Mouse (Mus musculus): Measurements from ENCODE around the gene 2310034G01Rik. TPM values are rescaled to one million over a fixed set of nuclear protein-coding genes. Genes with fewer than 3 reads are reported as not detected.

2310034G01Rik gene
- polyA plus RNA-seq, 2 experiments: 0.17 to 0.74 TPM

DNA sequence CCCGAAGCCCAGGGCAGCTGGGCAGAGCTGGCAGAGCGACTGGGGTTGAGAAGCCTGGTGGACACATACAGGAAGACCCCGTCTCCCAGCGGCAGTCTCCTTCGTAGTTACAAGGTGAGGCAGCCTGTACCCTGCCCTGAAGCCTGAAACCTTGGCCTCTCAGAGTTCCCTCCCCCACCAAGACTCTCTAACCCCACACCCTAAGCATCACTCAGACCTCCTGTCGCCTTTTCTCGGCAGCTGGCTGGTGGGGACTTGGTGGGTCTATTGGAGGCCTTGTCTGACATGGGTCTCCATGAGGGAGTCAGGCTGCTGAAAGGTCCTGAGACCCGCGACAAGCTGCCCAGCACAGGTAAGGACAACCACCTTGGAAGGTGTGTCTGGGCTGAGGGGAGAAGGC lies 38.8 kb downstream of the 2310034G01Rik start:
- Histone ChIP-seq H3K9ac (replicated peaks) (no peak overlapping the region), H3K4me2 (ENCODE audit: low read depth) (no peak overlapping the region), H3K4me3 (ENCODE audit: insufficient read depth in 1 of 2, low read depth in 2 of 2, low read length in 2 of 2) (no peak overlapping the region), H3K27ac (no peak overlapping the region), H3K36me3 (replicated peaks; ENCODE audit: control insufficient read depth, insufficient read depth, low read depth) (no peaks in the 10 kb centered on the region), H3K9me3 (ENCODE audit: control insufficient read depth, low read length) (no peaks in the 10 kb centered on the region), H3K4me1 (replicated peaks; ENCODE audit: control insufficient read depth in 2 of 2, insufficient read depth in 2 of 2, low read length in 1 of 2) (peaks cover 32 to 33% of the 10 kb centered on the region in 2 experiments), H3K27me3 (ENCODE audit: control insufficient read depth, insufficient read depth, low read length) (peaks cover 6% of the 10 kb centered on the region)
- TF ChIP-seq EP300 (IDR thresholded peaks at IDR 0.05; ENCODE audit: low read depth): no peak
- TF ChIP-seq CTCF (IDR thresholded peaks at IDR 0.05; ENCODE audit: low read depth): no peak
- no peak for DNase-seq (ENCODE audit: low read depth in 3 of 3, low spot score in 3 of 3)
- ATAC-seq (ENCODE audit: insufficient read depth): no peak
- 86% methylated on average over 9 of the region's 9 CpGs for WGBS (ENCODE audit: insufficient replicate concordance)

- Histone ChIP-seq H3K4me2 (ENCODE audit: low read depth) (no peak overlapping the region), H3K9me3 (ENCODE audit: control insufficient read depth, low read length) (no peaks in the 10 kb centered on the region), H3K4me1 (replicated peaks; ENCODE audit: control insufficient read depth in 2 of 2, insufficient read depth in 2 of 2, low read length in 1 of 2) (peaks cover 28% of the 10 kb centered on the region in 2 experiments), H3K9ac (replicated peaks) (no peak overlapping the region), H3K4me3 (ENCODE audit: insufficient read depth in 1 of 2, low read depth in 2 of 2, low read length in 2 of 2) (no peak overlapping the region), H3K27ac (no peak overlapping the region), H3K27me3 (ENCODE audit: control insufficient read depth, insufficient read depth, low read length) (no peaks in the 10 kb centered on the region), H3K36me3 (replicated peaks; ENCODE audit: control insufficient read depth, insufficient read depth, low read depth) (no peaks in the 10 kb centered on the region)
- ATAC-seq (ENCODE audit: insufficient read depth) (no peak), DNase-seq (ENCODE audit: low read depth in 3 of 3, low spot score in 3 of 3) (no peak)
- 81% methylated on average over 12 of the region's 12 CpGs for WGBS (ENCODE audit: insufficient replicate concordance)
- no peak for TF ChIP-seq EP300 (IDR thresholded peaks at IDR 0.05; ENCODE audit: low read depth)
- TF ChIP-seq CTCF (IDR thresholded peaks at IDR 0.05; ENCODE audit: low read depth): no peak
Observed at GRCm38 (mm10) chr19:46310312-46310865, 39.7 kb downstream of the 2310034G01Rik start.

- H3K27ac ChIP-seq: no peak overlapping the region
- WGBS (ENCODE audit: insufficient replicate concordance): 77% methylated on average over 21 of the region's 21 CpGs
- no peaks in the 10 kb centered on the region for H3K27me3 ChIP-seq (ENCODE audit: control insufficient read depth, insufficient read depth, low read length)
- ATAC-seq (ENCODE audit: insufficient read depth) (no peak), DNase-seq (ENCODE audit: low read depth in 3 of 3, low spot score in 3 of 3) (no peak)
- no peaks in the 10 kb centered on the region for H3K36me3 ChIP-seq (replicated peaks; ENCODE audit: control insufficient read depth, insufficient read depth, low read depth)
- no peak overlapping the region for H3K9ac ChIP-seq (replicated peaks)
- no peaks in the 10 kb centered on the region for H3K9me3 ChIP-seq (ENCODE audit: control insufficient read depth, low read length)
- H3K4me2 ChIP-seq (ENCODE audit: low read depth): no peak overlapping the region
- no peak overlapping the region for H3K4me3 ChIP-seq (ENCODE audit: insufficient read depth in 1 of 2, low read depth in 2 of 2, low read length in 2 of 2)
- TF ChIP-seq CTCF (IDR thresholded peaks at IDR 0.05; ENCODE audit: low read depth) (no peak), EP300 (IDR thresholded peaks at IDR 0.05; ENCODE audit: low read depth) (no peak)
- H3K4me1 ChIP-seq (replicated peaks; ENCODE audit: control insufficient read depth in 2 of 2, insufficient read depth in 2 of 2, low read length in 1 of 2): peaks cover 21 to 24% of the 10 kb centered on the region in 2 experiments
Observed at GRCm38 (mm10) chr19:46309651-46310305, 40.3 kb downstream of the 2310034G01Rik start.

DNA sequence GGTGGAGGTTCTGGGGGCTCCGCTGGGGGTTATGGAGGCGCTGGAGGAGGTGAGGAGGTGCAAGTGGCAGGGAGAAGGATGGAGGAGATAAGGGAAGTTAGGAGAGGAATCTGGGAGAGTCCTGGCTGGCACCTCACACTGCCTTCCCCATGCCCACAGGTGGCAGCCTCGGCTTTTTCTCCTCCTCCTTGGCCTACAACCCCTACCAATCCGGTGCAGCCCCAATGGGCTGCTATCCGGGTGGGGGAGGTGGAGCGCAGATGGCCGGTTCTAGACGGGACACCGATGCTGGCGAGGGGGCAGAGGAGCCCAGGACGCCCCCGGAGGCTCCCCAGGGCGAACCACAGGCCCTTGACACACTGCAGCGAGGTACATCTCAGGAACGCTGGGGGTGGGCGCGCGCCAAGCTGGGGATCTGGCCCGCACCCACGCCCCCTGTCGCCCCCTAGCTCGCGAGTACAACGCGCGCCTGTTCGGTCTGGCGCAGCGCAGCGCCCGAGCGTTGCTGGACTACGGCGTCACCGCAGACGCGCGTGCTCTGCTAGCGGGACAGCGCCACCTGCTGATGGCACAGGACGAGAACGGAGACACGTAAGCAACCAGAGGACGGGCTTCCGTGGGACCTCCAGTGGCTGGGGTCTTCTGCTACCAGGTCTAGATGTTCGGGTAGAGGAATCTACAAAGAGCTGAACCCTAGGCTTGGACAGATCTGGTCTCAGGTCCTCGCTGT lies 41.2 kb downstream of the 2310034G01Rik start:
- H3K27ac ChIP-seq: no peak overlapping the region
- peak overlapping the region; percentile 73 for H3K4me2 ChIP-seq (ENCODE audit: low read depth)
- H3K4me3 ChIP-seq (ENCODE audit: insufficient read depth in 1 of 2, low read depth in 2 of 2, low read length in 2 of 2): peak overlapping the region; percentile 14 to 51; a peak in 3 of 4 replicates
- no peaks in the 10 kb centered on the region for H3K36me3 ChIP-seq (replicated peaks; ENCODE audit: control insufficient read depth, insufficient read depth, low read depth)
- no peaks in the 10 kb centered on the region for H3K27me3 ChIP-seq (ENCODE audit: control insufficient read depth, insufficient read depth, low read length)
- H3K9ac ChIP-seq (replicated peaks): peak overlapping the region; percentile 31
- H3K4me1 ChIP-seq (replicated peaks; ENCODE audit: control insufficient read depth in 2 of 2, insufficient read depth in 2 of 2, low read length in 1 of 2): peaks cover 12 to 16% of the 10 kb centered on the region in 2 experiments
- WGBS (ENCODE audit: insufficient replicate concordance): 2% methylated on average over 47 of the region's 47 CpGs
- TF ChIP-seq CTCF (IDR thresholded peaks at IDR 0.05; ENCODE audit: low read depth) (peak; percentile 98), EP300 (IDR thresholded peaks at IDR 0.05; ENCODE audit: low read depth) (no peak)
- peak; percentile 62 to 70 (median 68) for DNase-seq (ENCODE audit: low read depth in 3 of 3, low spot score in 3 of 3)
- no peak for ATAC-seq (ENCODE audit: insufficient read depth)
- no peaks in the 10 kb centered on the region for H3K9me3 ChIP-seq (ENCODE audit: control insufficient read depth, low read length)

DNA sequence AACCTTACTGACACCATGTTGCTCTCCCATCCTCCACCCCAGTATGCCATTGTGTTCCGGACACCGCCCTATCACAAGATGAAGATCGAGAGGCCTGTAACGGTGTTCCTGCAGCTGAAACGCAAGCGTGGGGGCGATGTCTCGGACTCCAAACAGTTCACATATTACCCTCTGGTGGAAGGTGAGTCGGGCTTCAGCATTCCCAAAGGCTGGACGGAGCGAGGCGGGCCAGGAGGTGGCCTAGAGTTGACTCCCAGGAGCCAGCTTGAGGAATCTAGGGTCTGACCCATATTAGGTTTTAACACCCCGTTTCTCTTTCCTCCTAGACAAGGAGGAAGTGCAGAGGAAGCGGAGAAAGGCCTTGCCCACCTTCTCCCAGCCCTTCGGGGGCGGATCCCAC lies 41.8 kb downstream of the 2310034G01Rik start:
- no peak overlapping the region for H3K9ac ChIP-seq (replicated peaks)
- ATAC-seq (ENCODE audit: insufficient read depth) (no peak), DNase-seq (ENCODE audit: low read depth in 3 of 3, low spot score in 3 of 3) (no peak)
- no peak overlapping the region for H3K27ac ChIP-seq
- H3K4me3 ChIP-seq (ENCODE audit: insufficient read depth in 1 of 2, low read depth in 2 of 2, low read length in 2 of 2): no peak overlapping the region
- peaks cover 8 to 12% of the 10 kb centered on the region in 2 experiments for H3K4me1 ChIP-seq (replicated peaks; ENCODE audit: control insufficient read depth in 2 of 2, insufficient read depth in 2 of 2, low read length in 1 of 2)
- H3K9me3 ChIP-seq (ENCODE audit: control insufficient read depth, low read length): no peaks in the 10 kb centered on the region
- 71% methylated on average over 16 of the region's 16 CpGs for WGBS (ENCODE audit: insufficient replicate concordance)
- TF ChIP-seq EP300 (IDR thresholded peaks at IDR 0.05; ENCODE audit: low read depth): no peak
- TF ChIP-seq CTCF (IDR thresholded peaks at IDR 0.05; ENCODE audit: low read depth): no peak
- peak overlapping the region; percentile 73 for H3K4me2 ChIP-seq (ENCODE audit: low read depth)
- no peaks in the 10 kb centered on the region for H3K36me3 ChIP-seq (replicated peaks; ENCODE audit: control insufficient read depth, insufficient read depth, low read depth)
- no peaks in the 10 kb centered on the region for H3K27me3 ChIP-seq (ENCODE audit: control insufficient read depth, insufficient read depth, low read length)
